Mouse (Mus musculus) stomach, embryonic 16.5 days (tissue): ENCODE results near the gene Ccdc170. TPM values are rescaled to one million over a fixed set of nuclear protein-coding genes. Genes with fewer than 3 reads are reported as not detected.

ENCODE experiments used
- ATAC-seq: fragments of 200-750 bp; cut with Nextera tagmentation; 2 replicates; pipeline ENCODE4 v1.8.0; 2017; ENCODE audit warnings: moderate number of reproducible peaks, moderate TSS enrichment; ENCODE audit not compliant: insufficient read depth, low FRiP score
- H3K27ac ChIP-seq: fragments of 300-500 bp; sonication (generic); 2 replicates; pipeline ENCODE4 v1.5.1; 2014; ENCODE audit warnings: low read length
- H3K27me3 ChIP-seq: fragments of 300-500 bp; sonication (generic); 2 replicates; pipeline ENCODE4 v1.6.1; 2014; ENCODE audit warnings: low read length, control low read depth, mixed read lengths; ENCODE audit not compliant: control insufficient read depth, insufficient read depth
- H3K36me3 ChIP-seq: fragments of 300-500 bp; sonication (generic); 2 replicates; pipeline ENCODE4 v1.6.1; 2014; ENCODE audit warnings: low read length; ENCODE audit not compliant: control insufficient read depth, insufficient read depth
- H3K4me1 ChIP-seq: fragments of 300-500 bp; sonication (generic); 2 replicates; pipeline ENCODE4 v1.6.1; 2014; ENCODE audit warnings: low read length, control low read depth, mixed read lengths; ENCODE audit not compliant: control insufficient read depth, insufficient read depth
- H3K4me2 ChIP-seq: fragments of 300-500 bp; sonication (generic); 2 replicates; pipeline ENCODE4 v1.6.1; 2014; ENCODE audit warnings: low read depth, low read length, mixed read lengths
- H3K4me3 ChIP-seq: fragments of 300-500 bp; sonication (generic); replicated peaks from 2 replicates; pipeline ENCODE4 v1.5.1; 2014; ENCODE audit warnings: mild to moderate bottlenecking, low read length
- H3K9ac ChIP-seq: fragments of 300-500 bp; sonication (generic); 2 replicates; pipeline ENCODE4 v1.6.1; 2014; ENCODE audit warnings: low read length
- H3K9me3 ChIP-seq: fragments of 300-500 bp; sonication (generic); replicated peaks from 2 replicates; pipeline ENCODE4 v1.6.1; 2016; ENCODE audit warnings: low read length, control low read depth; ENCODE audit not compliant: control insufficient read depth
- whole genome bisulfite sequencing: fragments of 180-500 bp; shearing (Covaris S2); extraction: QIAGEN DNeasy Blood & Tissue Kit; methylation state at CpG from one replicate; pipeline ENCODE4 v1.1.7; 2014; 5-methylcytosine and 5-hydroxymethylcytosine counted together
- polyA plus RNA-seq: library from polyadenylated mRNA; unstranded; fragments of >200 nt; fragmentation: Nextera tagmentation; extraction: Ambion mirVana; gene quantifications from 2 replicates; pipeline ENCODE4 v1.2.1, GENCODE M21; 2015

Gene Ccdc170
- polyA plus RNA-seq, 1 experiment from 2014 or later, result 0.12 TPM

GRCm38 (mm10) chr10:4531933-4532332 is 49.6 kb downstream of the Ccdc170 start:
- no peaks in the 10 kb centered on the region for H3K4me1 ChIP-seq
- H3K27me3 ChIP-seq, result no peaks in the 10 kb centered on the region
- WGBS, result 62% methylated on average over 6 of the region's 6 CpGs
- no peak overlapping the region for H3K27ac ChIP-seq
- ATAC-seq, result no peak
- H3K36me3 ChIP-seq, result no peaks in the 10 kb centered on the region
- no peak overlapping the region for H3K9ac ChIP-seq
- no peaks in the 10 kb centered on the region for H3K9me3 ChIP-seq
- H3K4me2 ChIP-seq, result no peak overlapping the region
- H3K4me3 ChIP-seq, result no peak overlapping the region

GRCm38 (mm10) chr10:4532731-4533130 is 50.4 kb downstream of the Ccdc170 start:
- no peak overlapping the region for H3K27ac ChIP-seq
- no peaks in the 10 kb centered on the region for H3K9me3 ChIP-seq
- no peaks in the 10 kb centered on the region for H3K36me3 ChIP-seq
- no peaks in the 10 kb centered on the region for H3K27me3 ChIP-seq
- WGBS, result 57% methylated on average over 6 of the region's 6 CpGs
- no peak for ATAC-seq
- H3K4me1 ChIP-seq, result no peaks in the 10 kb centered on the region
- no peak overlapping the region for H3K4me3 ChIP-seq
- no peak overlapping the region for H3K4me2 ChIP-seq
- H3K9ac ChIP-seq, result no peak overlapping the region

GRCm38 (mm10) chr10:4533873-4534272 is 51.6 kb downstream of the Ccdc170 start:
- 77% methylated on average over 11 of the region's 11 CpGs for WGBS
- no peaks in the 10 kb centered on the region for H3K27me3 ChIP-seq
- H3K27ac ChIP-seq, result no peak overlapping the region
- no peaks in the 10 kb centered on the region for H3K9me3 ChIP-seq
- no peaks in the 10 kb centered on the region for H3K36me3 ChIP-seq
- no peak overlapping the region for H3K4me2 ChIP-seq
- ATAC-seq, result no peak
- no peaks in the 10 kb centered on the region for H3K4me1 ChIP-seq
- H3K4me3 ChIP-seq, result no peak overlapping the region
- H3K9ac ChIP-seq, result no peak overlapping the region

- H3K27ac ChIP-seq, result no peak overlapping the region
- no peak overlapping the region for H3K4me2 ChIP-seq
- 0 out of 2 replicates have a peak, but pooled peaks cover 3% of the 10 kb centered on the region for H3K9me3 ChIP-seq
- no peaks in the 10 kb centered on the region for H3K36me3 ChIP-seq
- no peaks in the 10 kb centered on the region for H3K4me1 ChIP-seq
- no peak overlapping the region for H3K9ac ChIP-seq
- H3K4me3 ChIP-seq, result no peak overlapping the region
- no peaks in the 10 kb centered on the region for H3K27me3 ChIP-seq
- 97% methylated on average over 2 of the region's 2 CpGs for WGBS
- ATAC-seq, result no peak
Measured at GRCm38 (mm10) chr10:4545550-4545949, 63.2 kb downstream of the Ccdc170 start.

- ATAC-seq, result no peak
- H3K4me1 ChIP-seq, result no peaks in the 10 kb centered on the region
- WGBS, result 48% methylated on average over 9 of the region's 9 CpGs
- H3K27ac ChIP-seq, result no peak overlapping the region
- H3K4me2 ChIP-seq, result no peak overlapping the region
- no peaks in the 10 kb centered on the region for H3K36me3 ChIP-seq
- H3K9ac ChIP-seq, result no peak overlapping the region
- H3K27me3 ChIP-seq, result no peaks in the 10 kb centered on the region
- H3K4me3 ChIP-seq, result no peak overlapping the region
- H3K9me3 ChIP-seq, result no peaks in the 10 kb centered on the region
Measured at GRCm38 (mm10) chr10:4553442-4554119, 71.3 kb downstream of the Ccdc170 start.

GRCm38 (mm10) chr10:4556842-4557377 is 74.6 kb downstream of the Ccdc170 start:
- no peaks in the 10 kb centered on the region for H3K36me3 ChIP-seq
- H3K4me1 ChIP-seq, result no peaks in the 10 kb centered on the region
- no peak overlapping the region for H3K4me3 ChIP-seq
- no peak overlapping the region for H3K27ac ChIP-seq
- H3K27me3 ChIP-seq, result no peaks in the 10 kb centered on the region
- no peak for ATAC-seq
- no peak overlapping the region for H3K9ac ChIP-seq
- WGBS, result 81% methylated on average over 3 of the region's 3 CpGs
- no peaks in the 10 kb centered on the region for H3K9me3 ChIP-seq
- no peak overlapping the region for H3K4me2 ChIP-seq

GRCm38 (mm10) chr10:4559132-4559531 is 76.8 kb downstream of the Ccdc170 start:
- Histone ChIP-seq H3K27ac (no peak overlapping the region), H3K36me3 (no peaks in the 10 kb centered on the region)
- whole genome bisulfite sequencing, result 50% methylated on average over 4 of the region's 4 CpGs

GRCm38 (mm10) chr10:4565148-4565547 is 82.8 kb downstream of the Ccdc170 start:
- no peaks in the 10 kb centered on the region for H3K27me3 ChIP-seq
- no peaks in the 10 kb centered on the region for H3K36me3 ChIP-seq
- no peak overlapping the region for H3K9ac ChIP-seq
- no peaks in the 10 kb centered on the region for H3K4me1 ChIP-seq
- no peak overlapping the region for H3K27ac ChIP-seq
- no peaks in the 10 kb centered on the region for H3K9me3 ChIP-seq
- no peak overlapping the region for H3K4me2 ChIP-seq
- no peak overlapping the region for H3K4me3 ChIP-seq
- no peak for ATAC-seq
- 84% methylated on average over 1 of the region's 1 CpGs for WGBS

More at GRCm38 (mm10) chr10:4559132-4559531, 76.8 kb downstream of the Ccdc170 start:
- no peaks in the 10 kb centered on the region for H3K4me1 ChIP-seq
- H3K4me2 ChIP-seq, result no peak overlapping the region
- no peak overlapping the region for H3K4me3 ChIP-seq
- H3K27me3 ChIP-seq, result no peaks in the 10 kb centered on the region
- no peak overlapping the region for H3K9ac ChIP-seq
- no peak for ATAC-seq
- H3K9me3 ChIP-seq, result no peaks in the 10 kb centered on the region

- no peaks in the 10 kb centered on the region for H3K27me3 ChIP-seq
- ATAC-seq, result no peak
Measured at GRCm38 (mm10) chr10:4570778-4571177, 88.5 kb downstream of the Ccdc170 start.

More at GRCm38 (mm10) chr10:4570778-4571177, 88.5 kb downstream of the Ccdc170 start:
- no peak overlapping the region for H3K4me3 ChIP-seq
- H3K4me2 ChIP-seq, result no peak overlapping the region
- H3K36me3 ChIP-seq, result no peaks in the 10 kb centered on the region
- H3K4me1 ChIP-seq, result no peaks in the 10 kb centered on the region
- H3K9me3 ChIP-seq, result no peaks in the 10 kb centered on the region
- H3K9ac ChIP-seq, result no peak overlapping the region
- no peak overlapping the region for H3K27ac ChIP-seq
- 92% methylated on average over 4 of the region's 4 CpGs for WGBS
